Mouse (Mus musculus) lung, embryonic 15.5 days (tissue): ENCODE data around the gene Trim12a. TPM values are rescaled to one million over a fixed set of nuclear protein-coding genes. Genes with fewer than 3 reads are reported as not detected.
A peak's percentile ranks its signal among the peaks of the same experiment; 100 is the strongest.
"Not testable (repeated sequence)": the region's sequence is repeated elsewhere in the genome, so short reads cannot be mapped to it uniquely, and the experiment has no call there.

ENCODE experiments used
- ATAC-seq: fragments of 200-750 bp; cut with Nextera tagmentation; 2 replicates; pipeline ENCODE4 v1.8.0; 2017; ENCODE audit warnings: moderate number of reproducible peaks, borderline replicate concordance; ENCODE audit not compliant: low FRiP score, low TSS enrichment; ENCODE audit errors: extremely low read depth
- H3K27ac ChIP-seq: fragments of 300-500 bp; sonication (generic); 2 replicates; pipeline ENCODE4 v1.5.1; 2015; ENCODE audit warnings: moderate library complexity, mild to moderate bottlenecking, inconsistent platforms
- H3K27me3 ChIP-seq: fragments of 300-500 bp; sonication (generic); 2 replicates; pipeline ENCODE4 v1.6.1; 2015; ENCODE audit warnings: inconsistent platforms
- H3K36me3 ChIP-seq: fragments of 300-500 bp; sonication (generic); 2 replicates; pipeline ENCODE4 v1.6.1; 2015; ENCODE audit warnings: inconsistent platforms
- H3K4me1 ChIP-seq: fragments of 300-500 bp; sonication (generic); 2 replicates; pipeline ENCODE4 v1.6.1; 2015; ENCODE audit warnings: inconsistent platforms
- H3K4me2 ChIP-seq: fragments of 300-500 bp; sonication (generic); 2 replicates; pipeline ENCODE4 v1.6.1; 2015; ENCODE audit warnings: inconsistent platforms, mild to moderate bottlenecking, moderate library complexity
- H3K4me3 ChIP-seq: fragments of 300-500 bp; sonication (generic); 2 replicates; pipeline ENCODE4 v1.5.1; 2015; ENCODE audit warnings: mild to moderate bottlenecking, inconsistent platforms
- H3K9ac ChIP-seq: fragments of 300-500 bp; sonication (generic); 2 replicates; pipeline ENCODE4 v1.6.1; 2015; ENCODE audit warnings: inconsistent platforms
- H3K9me3 ChIP-seq: fragments of 300-500 bp; sonication (generic); 2 replicates; pipeline ENCODE4 v1.6.1; 2016; ENCODE audit warnings: inconsistent platforms
- WGBS: fragments of 180-500 bp; shearing (Covaris S2); methylation state at CpG from one replicate; pipeline ENCODE4 v1.1.7; 2015; 5-methylcytosine and 5-hydroxymethylcytosine counted together
- polyA plus RNA-seq: library from polyadenylated mRNA; unstranded; fragments of >200 nt; fragmentation: Nextera tagmentation; extraction: Ambion mirVana; gene quantifications from 2 replicates; pipeline ENCODE4 v1.2.1, GENCODE M21; 2015

The Trim12a gene
- polyA plus RNA-seq, 1 experiment from 2014 or later: 5.6 TPM

DNA sequence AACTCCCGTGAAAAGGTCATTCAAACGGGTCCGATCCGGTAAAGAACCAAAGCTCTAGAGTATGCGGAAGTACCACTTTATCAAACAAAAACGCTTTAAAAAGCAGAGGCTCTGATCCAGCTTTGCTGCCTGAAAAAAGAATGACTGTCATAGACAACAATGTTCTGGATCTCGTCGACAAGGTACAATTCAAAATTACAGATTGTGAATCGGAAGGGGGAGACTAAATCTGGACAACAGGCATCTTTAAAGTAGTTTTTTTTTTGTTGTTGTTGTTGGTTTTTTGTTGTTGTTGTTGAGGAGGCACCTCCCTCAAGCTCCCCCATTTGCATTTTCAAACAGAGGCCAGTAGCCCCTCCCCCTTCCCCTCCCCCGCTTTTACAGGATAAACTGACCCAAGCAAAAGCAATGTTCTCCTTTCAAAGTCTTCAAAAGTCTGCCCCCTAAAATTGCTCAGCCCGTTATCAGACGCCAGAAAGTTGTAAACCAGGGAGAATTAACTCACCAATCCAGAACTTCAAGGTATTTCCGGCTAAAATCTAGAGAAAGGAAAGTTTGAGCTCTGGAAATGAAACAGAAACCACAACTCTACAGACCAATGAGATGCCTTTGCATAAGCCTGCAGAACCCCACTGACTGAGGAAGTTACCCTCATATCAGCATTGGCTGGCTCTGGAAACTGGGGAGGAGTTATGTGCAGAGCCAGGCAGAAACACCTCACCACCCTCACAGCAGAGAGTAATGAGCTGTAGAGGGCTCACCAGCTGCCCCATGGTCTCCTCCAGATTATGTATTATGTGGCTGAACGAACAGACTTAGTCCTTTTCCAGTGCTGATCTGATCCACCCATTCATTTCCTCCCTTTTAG, 27.5 kb downstream of the Trim12a start, which contains the start of gene Trim5:
Gene Trim5 (minus strand): TSS at position 519 of the 868 bp plus-strand sequence.
- ATAC-seq: peak; percentile 74; the same call in 1 of the 2 replicates
- not testable (repeated sequence) for H3K27me3 ChIP-seq, H3K27ac ChIP-seq, H3K4me1 ChIP-seq, H3K9ac ChIP-seq, H3K9me3 ChIP-seq, H3K36me3 ChIP-seq
- peak within 1 kb of the TSS; percentile 42 for H3K4me2 ChIP-seq
- H3K4me3 ChIP-seq: peak within 1 kb of the TSS; percentile 21; the same call in 1 of the 2 replicates
- WGBS: 32% methylated on average over 14 of the region's 14 CpGs

DNA sequence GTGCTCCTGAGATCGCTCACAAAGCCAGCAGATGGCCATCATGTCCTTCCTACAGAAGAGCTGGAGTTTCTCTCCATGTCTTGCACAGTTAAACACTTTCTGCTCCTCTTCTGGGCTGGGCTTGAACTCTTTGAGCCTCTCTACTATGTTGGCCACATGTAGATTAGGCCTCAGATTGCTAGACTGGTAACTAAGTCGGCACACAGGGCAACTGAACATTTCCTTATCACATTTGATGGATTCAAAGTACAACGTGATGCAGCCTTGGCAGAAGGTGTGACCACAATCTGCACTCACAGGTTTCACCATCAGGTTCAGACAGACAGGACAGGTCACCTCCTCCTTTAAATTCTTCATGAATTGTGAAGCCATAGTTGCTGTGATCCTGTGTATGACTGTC, 35.9 kb downstream of the Trim12a start:
- not testable (repeated sequence) for H3K27ac ChIP-seq

DNA sequence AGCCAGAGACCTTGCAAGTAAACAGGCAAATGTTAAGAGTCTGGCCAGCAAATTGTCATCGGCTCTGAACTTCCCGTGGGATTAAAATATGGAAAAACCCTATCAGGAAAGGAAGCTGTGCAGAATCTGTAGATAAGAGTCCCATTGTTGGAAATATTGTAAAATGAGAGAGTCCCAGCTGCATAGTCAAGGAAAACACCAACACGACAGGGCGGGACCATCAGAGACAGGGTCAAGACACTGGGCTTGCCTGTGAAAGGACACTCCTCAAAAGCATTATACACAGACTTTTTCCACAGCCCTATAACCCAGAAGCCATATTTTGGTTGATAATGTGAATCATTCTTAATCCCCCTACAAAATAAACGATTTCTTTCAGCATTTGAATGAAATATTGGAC, 49.9 kb downstream of the Trim12a start:
- ATAC-seq, H3K27me3 ChIP-seq, H3K4me3 ChIP-seq, H3K4me1 ChIP-seq, H3K27ac ChIP-seq, H3K4me2 ChIP-seq, H3K9me3 ChIP-seq, H3K36me3 ChIP-seq, H3K9ac ChIP-seq: not testable (repeated sequence)
- 65% methylated on average over 5 of the region's 5 CpGs for WGBS

More for the DNA sequence above, 35.9 kb downstream of the Trim12a start:
- H3K9ac ChIP-seq, H3K4me3 ChIP-seq, ATAC-seq, H3K9me3 ChIP-seq, H3K4me2 ChIP-seq, H3K36me3 ChIP-seq, H3K27me3 ChIP-seq, H3K4me1 ChIP-seq: not testable (repeated sequence)
- 68% methylated on average over 3 of the region's 3 CpGs for WGBS

DNA sequence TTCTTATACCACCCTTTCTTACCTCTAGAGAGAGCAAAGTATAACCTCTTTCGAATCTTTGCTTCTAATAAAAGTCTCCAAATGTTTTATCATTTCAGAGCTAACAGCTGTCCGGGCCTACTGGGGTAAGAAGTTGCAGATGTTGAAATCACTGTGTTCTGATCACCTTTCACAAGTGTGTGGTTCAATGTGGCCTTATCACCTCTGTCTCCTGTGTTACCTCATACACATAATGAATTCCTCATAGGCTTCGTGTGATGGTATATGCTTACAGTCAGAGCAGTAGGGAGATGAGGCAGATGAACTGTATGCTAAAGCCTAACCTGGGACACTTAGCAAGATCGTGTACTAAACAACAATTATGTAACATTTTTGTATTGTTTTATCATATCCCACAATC, 54.9 kb downstream of the Trim12a start:
- H3K4me2 ChIP-seq, ATAC-seq, H3K36me3 ChIP-seq, H3K9ac ChIP-seq, H3K27me3 ChIP-seq, H3K4me1 ChIP-seq, H3K27ac ChIP-seq, H3K9me3 ChIP-seq, H3K4me3 ChIP-seq: not testable (repeated sequence)
- 76% methylated on average over 4 of the region's 4 CpGs for WGBS

Other genes starting within 250 kb of the Trim12a start
- gene Olfr644, start 243.6 kb downstream of the Trim12a start, polyA plus RNA-seq: not detected in 2 replicates
- gene Olfr645, start 230.0 kb downstream of the Trim12a start, polyA plus RNA-seq: not detected in 2 replicates
- gene Olfr646, start 210.6 kb downstream of the Trim12a start, polyA plus RNA-seq: not detected in 2 replicates
- gene Ubqln5, start 185.6 kb downstream of the Trim12a start, polyA plus RNA-seq: not detected in 2 replicates
- gene Olfr643, start 178.1 kb downstream of the Trim12a start, polyA plus RNA-seq: not detected in 2 replicates
- not detected in 2 replicates for gene Ubqln3, start 172.2 kb downstream of the Trim12a start, polyA plus RNA-seq
- not detected in 2 replicates for gene Ubqlnl, start 164.9 kb downstream of the Trim12a start, polyA plus RNA-seq
- not detected in 2 replicates for gene Olfm5, start 150.6 kb downstream of the Trim12a start, polyA plus RNA-seq
- 0.12 and 0.20 TPM in 2 replicates for gene Olfr648, start 132.1 kb downstream of the Trim12a start, polyA plus RNA-seq
- gene Olfr649, start 119.5 kb downstream of the Trim12a start, polyA plus RNA-seq: not detected in 2 replicates
- 0.75 and 0.98 TPM in 2 replicates for gene Trim6, start 96.7 kb downstream of the Trim12a start, polyA plus RNA-seq
- 1.9 and 2.3 TPM in 2 replicates for gene Trim34a, start 71.0 kb downstream of the Trim12a start, polyA plus RNA-seq
- 0.26 and 0.31 TPM in 2 replicates for gene Trim5, start 27.4 kb downstream of the Trim12a start, polyA plus RNA-seq
- 0.10 TPM in 1 of 2 replicates, not detected in the other for gene Trim34b, start 14.0 kb upstream of the Trim12a start, polyA plus RNA-seq
- gene Trim12c, start 37.9 kb upstream of the Trim12a start, polyA plus RNA-seq: 2.0 and 2.3 TPM in 2 replicates
- 0.09 TPM in 2 replicates for gene Trim30b, start 54.4 kb upstream of the Trim12a start, polyA plus RNA-seq
- 0.22 and 0.26 TPM in 2 replicates for gene Trim30c, start 85.4 kb upstream of the Trim12a start, polyA plus RNA-seq
- 1.0 and 1.9 TPM in 2 replicates for gene Trim30a, start 149.7 kb upstream of the Trim12a start, polyA plus RNA-seq
- 0.55 and 0.76 TPM in 2 replicates for gene Trim30d, start 192.4 kb upstream of the Trim12a start, polyA plus RNA-seq
- gene Olfr651, start 234.7 kb upstream of the Trim12a start, polyA plus RNA-seq: not detected in 2 replicates
- not detected in 2 replicates for gene Olfr652, start 245.4 kb upstream of the Trim12a start, polyA plus RNA-seq